Mouse (Mus musculus) hindbrain, postnatal 0 days (tissue): ENCODE results near the gene Mapk7. TPM values are rescaled to one million over a fixed set of nuclear protein-coding genes. Genes with fewer than 3 reads are reported as not detected.

Experiments
- ATAC-seq: fragments of 200-750 bp; cut with Nextera tagmentation; 2 replicates; pipeline ENCODE4 v1.8.0; 2017; ENCODE audit warnings: mild to moderate bottlenecking, moderate TSS enrichment, moderate library complexity
- DNase-seq: peaks from one replicate; pipeline ENCODE4 v3.0.0-alpha.2; 2015; ENCODE audit warnings: low spot score
- H3K27ac ChIP-seq: fragments of 300-500 bp; sonication (generic); 2 replicates; pipeline ENCODE4 v1.5.1; 2014; ENCODE audit warnings: mild to moderate bottlenecking
- H3K27me3 ChIP-seq: fragments of 300-500 bp; sonication (generic); 2 replicates; pipeline ENCODE4 v1.6.1; 2014; ENCODE audit warnings: low read length, mixed read lengths; ENCODE audit not compliant: insufficient read depth
- H3K36me3 ChIP-seq: fragments of 300-500 bp; sonication (generic); 2 replicates; pipeline ENCODE4 v1.6.1; 2014; ENCODE audit warnings: low read length, mixed read lengths; ENCODE audit not compliant: insufficient read depth
- H3K4me1 ChIP-seq: fragments of 300-500 bp; sonication (generic); 2 replicates; pipeline ENCODE4 v1.6.1; 2014; ENCODE audit warnings: antibody characterized with exemption, low read length, mixed read lengths; ENCODE audit not compliant: insufficient read depth
- H3K4me2 ChIP-seq: fragments of 300-500 bp; sonication (generic); 2 replicates; pipeline ENCODE4 v1.6.1; 2014; ENCODE audit warnings: low read depth, mild to moderate bottlenecking, low read length, moderate library complexity, mixed read lengths
- H3K4me3 ChIP-seq: fragments of 300-500 bp; sonication (generic); 2 replicates; pipeline ENCODE4 v1.5.1; 2014; ENCODE audit warnings: low read length
- H3K9ac ChIP-seq: fragments of 300-500 bp; sonication (generic); replicated peaks from 2 replicates; pipeline ENCODE4 v1.6.1; 2014; ENCODE audit warnings: mild to moderate bottlenecking, low read length, moderate library complexity, mixed read lengths
- H3K9me3 ChIP-seq: fragments of 300-500 bp; sonication (generic); 2 replicates; pipeline ENCODE4 v1.6.1; 2016; ENCODE audit warnings: low read length, mixed read lengths
- CTCF ChIP-seq: IDR thresholded peaks from 2 replicates; pipeline ENCODE4 v1.5.1; 2016; ENCODE audit warnings: antibody characterized with exemption, control low read depth, low read depth
- WGBS: fragments of 180-500 bp; shearing (Covaris S2); extraction: QIAGEN DNeasy Blood & Tissue Kit; methylation state at CpG from one replicate; pipeline ENCODE4 v1.1.7; 2014; 5-methylcytosine and 5-hydroxymethylcytosine counted together
- polyA plus RNA-seq: library from polyadenylated mRNA; unstranded; fragments of >200 nt; fragmentation: Nextera tagmentation; extraction: Ambion mirVana; gene quantifications from 2 replicates; pipeline ENCODE4 v1.2.1, GENCODE M21; 2015
- total RNA-seq: library from RNA; depleted of rRNA; stranded (reverse); fragments of >200 nt; gene quantifications from 2 replicates; pipeline ENCODE4 v1.2.3, GENCODE M21; 2014; rRNA removed

Mapk7 gene
- total RNA-seq: 50.5 and 58.8 TPM in 2 replicates
- polyA plus RNA-seq: 43.1 TPM in 2 replicates

DNA sequence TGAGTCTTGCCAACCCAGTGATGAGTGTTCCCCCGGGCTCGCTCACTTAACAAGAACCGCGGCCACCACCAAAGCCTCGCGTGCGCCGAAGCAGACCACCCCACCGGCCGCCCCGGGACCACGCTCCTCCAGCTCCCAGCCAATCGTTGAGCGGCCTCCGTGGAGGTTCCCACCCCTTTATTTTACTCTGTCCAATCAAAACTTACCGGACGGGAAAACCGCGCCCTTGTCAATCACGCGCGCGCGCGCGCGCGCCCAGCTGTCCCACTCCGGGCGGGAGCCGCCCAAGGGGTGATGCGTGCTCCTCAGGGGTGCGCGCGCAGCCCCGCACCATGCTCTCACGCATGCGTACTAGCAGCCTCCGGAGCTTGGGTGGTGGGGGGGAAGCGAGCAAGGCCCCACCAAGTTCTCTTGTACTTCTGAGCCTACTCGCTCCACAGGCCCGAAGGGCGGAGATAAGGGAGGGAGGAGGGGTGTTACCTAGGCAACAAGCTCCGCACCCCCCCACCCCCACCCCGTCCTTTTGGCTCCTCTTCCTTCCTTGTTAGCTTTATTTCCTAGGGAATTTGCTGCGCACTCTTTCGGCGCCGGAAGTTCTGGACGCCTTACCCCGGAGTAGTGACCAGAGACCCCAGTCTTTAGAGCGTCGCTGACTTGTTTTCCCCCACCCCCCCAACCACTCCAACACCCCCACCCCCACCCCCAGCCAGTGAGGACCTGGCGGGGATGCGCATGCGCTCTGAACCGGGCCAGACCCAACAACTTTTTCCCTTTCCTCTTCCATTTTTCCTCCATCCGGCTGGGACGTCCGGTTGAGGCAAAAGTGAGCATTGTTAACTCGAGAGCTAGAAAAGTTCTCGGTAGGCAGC lies at the start of gene Mapk7:
Mapk7 (minus strand) TSS at position 278 of the 869 bp plus-strand sequence.
- peak within 1 kb of the TSS; percentile 91 for H3K27ac ChIP-seq
- no peaks in the 10 kb centered on the region for H3K27me3 ChIP-seq
- peaks cover 21% of the 10 kb centered on the region for H3K36me3 ChIP-seq
- H3K9ac ChIP-seq: peak within 1 kb of the TSS; percentile 93
- H3K9me3 ChIP-seq: no peaks in the 10 kb centered on the region
- peak within 1 kb of the TSS; percentile 89 for H3K4me3 ChIP-seq
- TF ChIP-seq CTCF: no peak
- WGBS: under 1% methylated on average over 51 of the region's 62 CpGs
- peaks cover 12% of the 10 kb centered on the region for H3K4me1 ChIP-seq
- H3K4me2 ChIP-seq: peak within 1 kb of the TSS; percentile 88
- DNase-seq (peak; percentile 100), ATAC-seq (peak; percentile 98)

DNA sequence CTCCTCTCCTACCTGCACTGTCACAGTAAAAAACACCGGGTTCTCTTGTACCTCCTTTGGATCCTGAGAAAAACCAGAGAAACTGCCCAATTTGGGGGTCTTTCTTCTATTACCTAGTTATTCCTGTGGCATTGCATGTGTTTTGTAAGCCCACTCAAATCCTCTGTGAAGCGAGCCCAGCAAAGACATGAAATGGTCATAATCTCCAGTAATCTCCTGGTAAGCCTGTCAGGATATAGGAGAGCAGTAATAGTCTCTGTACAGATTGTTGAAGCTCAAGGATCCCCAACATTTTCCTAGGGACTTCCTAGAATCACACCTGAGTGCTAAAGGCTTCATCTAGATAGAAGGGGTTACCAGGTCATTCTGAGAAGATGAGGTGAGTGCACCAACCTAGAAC lies 46.9 kb upstream of the Mapk7 start:
- no peak for TF ChIP-seq CTCF
- no peak for DNase-seq
- 96% methylated on average over 2 of the region's 2 CpGs for WGBS
- no peaks in the 10 kb centered on the region for H3K4me1 ChIP-seq
- H3K4me3 ChIP-seq: no peak overlapping the region
- no peak overlapping the region for H3K4me2 ChIP-seq
- no peaks in the 10 kb centered on the region for H3K27me3 ChIP-seq
- no peak for ATAC-seq
- no peak overlapping the region for H3K27ac ChIP-seq
- peaks cover 19% of the 10 kb centered on the region for H3K36me3 ChIP-seq
- H3K9ac ChIP-seq: no peak overlapping the region
- no peaks in the 10 kb centered on the region for H3K9me3 ChIP-seq

DNA sequence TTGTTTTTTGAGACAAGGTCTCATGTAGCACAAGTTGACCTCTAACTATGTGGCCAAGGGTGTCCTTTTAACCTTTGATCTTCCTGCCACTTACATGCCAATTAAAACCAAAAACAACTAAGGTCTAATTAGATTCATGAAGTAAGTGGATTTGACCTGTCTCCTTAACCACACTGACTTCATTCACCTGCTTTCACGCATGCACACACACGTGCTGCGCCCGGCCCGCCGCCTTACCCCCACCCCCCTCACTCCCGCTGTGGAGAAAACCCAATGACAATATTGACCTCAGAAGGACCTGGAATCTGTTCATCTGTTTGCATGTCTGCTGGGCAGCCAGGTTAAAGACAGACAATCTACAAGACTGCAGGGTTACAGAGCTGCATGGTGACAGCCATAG lies 46.4 kb upstream of the Mapk7 start:
- Histone ChIP-seq H3K9ac (no peak overlapping the region), H3K9me3 (no peaks in the 10 kb centered on the region), H3K4me1 (no peaks in the 10 kb centered on the region), H3K4me3 (no peak overlapping the region), H3K27me3 (no peaks in the 10 kb centered on the region), H3K36me3 (peaks cover 16% of the 10 kb centered on the region), H3K4me2 (no peak overlapping the region), H3K27ac (no peak overlapping the region)
- no peak for TF ChIP-seq CTCF
- no peak for DNase-seq
- 74% methylated on average over 7 of the region's 7 CpGs for WGBS
- no peak for ATAC-seq

DNA sequence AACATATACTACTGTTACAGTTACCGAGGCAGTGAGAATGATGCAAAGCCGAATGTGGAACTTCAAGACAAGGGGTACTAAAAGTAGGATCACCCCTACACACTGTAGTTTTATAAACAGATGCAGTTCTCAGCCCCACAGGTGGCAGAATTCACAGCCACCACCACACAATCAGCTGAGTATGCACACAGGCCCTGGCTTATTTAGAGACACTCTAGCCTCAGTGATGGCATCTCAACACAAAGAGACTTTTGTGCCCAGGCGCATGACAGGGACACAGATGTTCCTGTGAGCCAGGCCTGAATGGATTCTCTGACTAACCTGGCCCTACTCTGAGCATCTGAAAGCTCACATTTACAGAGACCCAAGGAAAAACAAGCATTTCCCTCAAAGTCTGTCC lies 43.2 kb upstream of the Mapk7 start:
- H3K9ac ChIP-seq: no peak overlapping the region
- no peak overlapping the region for H3K4me3 ChIP-seq
- no peak overlapping the region for H3K4me2 ChIP-seq
- TF ChIP-seq CTCF: no peak
- ATAC-seq: peak; percentile 70; the same call in 1 of the 2 replicates
- 78% methylated on average over 3 of the region's 3 CpGs for WGBS
- no peaks in the 10 kb centered on the region for H3K27me3 ChIP-seq
- H3K9me3 ChIP-seq: no peaks in the 10 kb centered on the region
- H3K27ac ChIP-seq: peak overlapping the region; percentile 41; the same call in 1 of the 2 replicates
- no peaks in the 10 kb centered on the region for H3K4me1 ChIP-seq
- 0 out of 2 replicates have a peak, but pooled peaks cover 5% of the 10 kb centered on the region for H3K36me3 ChIP-seq
- DNase-seq: peak; percentile 33

DNA sequence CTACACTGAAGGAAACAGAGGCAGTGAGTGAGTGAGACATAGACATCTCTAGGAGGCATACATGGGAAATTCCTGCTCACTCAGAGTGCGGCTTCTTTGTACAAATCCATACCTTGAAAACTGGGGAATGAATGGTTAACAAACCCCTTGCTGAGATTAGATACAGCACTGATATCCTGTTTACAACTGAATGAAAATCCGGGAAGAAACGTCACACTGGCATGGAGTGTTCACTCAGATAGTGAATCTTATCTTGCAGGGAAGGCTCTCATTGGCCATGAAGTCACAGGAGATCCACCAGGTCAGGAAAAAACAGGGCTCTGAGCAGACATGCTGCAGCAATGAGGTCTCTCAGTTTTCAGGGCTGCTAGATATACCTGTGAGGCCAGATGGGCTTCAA lies 42.7 kb upstream of the Mapk7 start:
- WGBS: 63% methylated on average over 3 of the region's 3 CpGs

DNA sequence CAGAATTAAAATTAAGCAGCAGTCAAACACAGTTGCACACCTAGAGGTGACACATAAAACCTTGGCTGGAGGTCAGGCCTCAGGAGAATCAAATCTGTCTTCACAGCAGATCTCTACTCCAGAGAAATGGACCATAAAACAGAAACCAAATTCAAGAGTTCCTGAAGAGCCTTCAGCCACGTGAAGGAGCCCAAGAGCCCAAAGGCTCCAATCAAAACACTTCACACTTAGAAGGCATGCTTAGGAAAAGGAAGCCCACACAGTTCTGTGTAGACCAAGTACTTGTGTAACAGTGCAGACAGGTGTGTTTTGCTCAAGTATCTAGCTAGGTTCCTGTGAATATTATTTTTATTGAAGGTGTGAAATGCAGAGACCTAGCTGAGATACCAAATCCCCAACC lies 41.3 kb upstream of the Mapk7 start:
- Histone ChIP-seq H3K4me1 (no peaks in the 10 kb centered on the region), H3K9ac (no peak overlapping the region), H3K9me3 (no peaks in the 10 kb centered on the region), H3K27me3 (no peaks in the 10 kb centered on the region), H3K4me2 (no peak overlapping the region), H3K4me3 (no peak overlapping the region), H3K36me3 (no peaks in the 10 kb centered on the region), H3K27ac (no peak overlapping the region)
- no peak for TF ChIP-seq CTCF
- no peak for DNase-seq
- ATAC-seq: no peak
- 62% methylated on average over 1 of the region's 1 CpGs for WGBS

More for the DNA sequence above, 42.7 kb upstream of the Mapk7 start:
- no peaks in the 10 kb centered on the region for H3K9me3 ChIP-seq
- H3K27me3 ChIP-seq: no peaks in the 10 kb centered on the region
- TF ChIP-seq CTCF: no peak
- no peaks in the 10 kb centered on the region for H3K4me1 ChIP-seq
- H3K36me3 ChIP-seq: 0 out of 2 replicates have a peak, but pooled peaks cover 5% of the 10 kb centered on the region
- peak overlapping the region; percentile 26; the same call in 1 of the 2 replicates for H3K27ac ChIP-seq
- ATAC-seq: no peak
- H3K4me3 ChIP-seq: no peak overlapping the region
- DNase-seq: no peak
- H3K9ac ChIP-seq: no peak overlapping the region
- H3K4me2 ChIP-seq: no peak overlapping the region

DNA sequence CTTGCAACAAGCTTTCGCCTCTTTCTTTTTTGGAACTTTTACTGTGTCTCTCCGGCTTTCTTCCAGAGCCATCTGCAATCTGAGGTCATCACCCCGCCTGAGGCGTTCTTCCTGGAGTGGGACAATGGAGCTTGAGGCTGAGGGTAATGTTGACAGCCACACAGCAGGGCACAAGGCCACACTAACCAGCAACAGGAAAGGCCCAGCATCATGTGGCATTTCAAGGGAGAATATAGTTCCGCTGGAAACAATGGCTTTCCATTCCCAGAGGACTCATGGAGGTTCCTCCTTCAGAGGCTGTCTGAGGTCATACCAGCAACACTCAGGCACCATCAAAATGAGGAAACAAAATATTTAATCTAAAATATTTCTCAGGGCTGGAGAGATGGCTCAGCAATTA lies 39.4 kb upstream of the Mapk7 start:
- TF ChIP-seq CTCF: no peak
- Histone ChIP-seq H3K9me3 (no peaks in the 10 kb centered on the region), H3K27ac (no peak overlapping the region), H3K4me2 (no peak overlapping the region), H3K27me3 (no peaks in the 10 kb centered on the region), H3K9ac (no peak overlapping the region), H3K4me1 (no peaks in the 10 kb centered on the region; the same call in 1 of the 2 replicates), H3K36me3 (no peaks in the 10 kb centered on the region), H3K4me3 (no peak overlapping the region)
- no peak for ATAC-seq
- 55% methylated on average over 5 of the region's 5 CpGs for WGBS
- no peak for DNase-seq
